Mouse (Mus musculus): Measurements from ENCODE around the gene Stxbp5l. TPM values are rescaled to one million over a fixed set of nuclear protein-coding genes. Genes with fewer than 3 reads are reported as not detected.
"Not testable (repeated sequence)": the region's sequence is repeated elsewhere in the genome, so short reads cannot be mapped to it uniquely, and the experiment has no call there.

Gene Stxbp5l
- polyA plus RNA-seq, 1 experiment from 2014 or later, result 0.17 TPM

DNA sequence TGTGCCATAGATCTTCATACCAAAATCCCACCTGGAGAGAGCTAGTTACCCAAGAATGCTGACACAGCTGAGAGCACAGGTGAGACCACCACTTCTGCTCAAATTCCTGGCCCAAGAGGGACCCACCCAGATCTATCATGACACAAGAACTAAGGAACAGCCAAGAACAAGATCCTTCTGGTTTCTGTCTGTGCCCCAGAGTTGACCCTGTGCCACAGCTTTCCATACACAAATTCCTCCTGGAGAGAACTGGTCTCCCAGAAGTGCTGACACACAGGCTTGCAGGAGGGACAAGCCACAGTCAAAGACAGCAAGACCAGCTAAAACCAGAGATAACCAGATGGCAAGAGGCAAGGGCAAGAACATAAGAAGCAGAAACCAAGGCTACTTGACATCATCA is 43.3 kb downstream of the Stxbp5l start:
- not testable (repeated sequence) for H3K9me3 ChIP-seq (replicated peaks; ENCODE audit: control insufficient read depth, low read length); H3K4me3 ChIP-seq (ENCODE audit: low read length); H3K27ac ChIP-seq (ENCODE audit: low read length); H3K4me2 ChIP-seq (ENCODE audit: low read depth, low read length); H3K4me1 ChIP-seq (ENCODE audit: control insufficient read depth, insufficient read depth, low read length); H3K27me3 ChIP-seq (ENCODE audit: control insufficient read depth, insufficient read depth, low read length); H3K9ac ChIP-seq (ENCODE audit: low read length); ATAC-seq (replicated peaks; ENCODE audit: extremely low read depth, insufficient read depth, low FRiP score); H3K36me3 ChIP-seq (ENCODE audit: control insufficient read depth, insufficient read depth)

DNA sequence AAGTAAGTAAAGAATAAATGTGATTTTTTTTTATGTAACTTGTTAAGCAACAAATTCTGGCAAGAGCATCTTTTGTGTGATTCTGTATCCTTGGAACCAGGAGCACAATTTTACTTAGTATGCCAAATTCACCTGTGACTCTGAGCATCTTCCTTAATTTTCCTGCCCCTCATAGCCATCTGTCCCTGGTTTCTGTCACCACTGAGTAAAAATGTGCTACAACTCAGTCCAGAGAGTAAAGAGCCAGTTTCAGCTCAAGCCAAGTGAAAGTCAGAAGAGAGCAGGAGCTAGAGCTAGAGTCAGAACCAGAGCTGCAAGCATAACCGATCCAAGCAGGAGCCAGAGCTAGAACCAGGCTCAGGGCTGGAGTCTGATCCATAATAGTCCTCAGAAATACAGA is 46.6 kb downstream of the Stxbp5l start:
- Histone ChIP-seq H3K4me2 (ENCODE audit: low read depth, low read length) (no peak overlapping the region), H3K4me3 (ENCODE audit: low read length) (no peak overlapping the region), H3K36me3 (ENCODE audit: control insufficient read depth, insufficient read depth) (no peaks in the 10 kb centered on the region), H3K27me3 (ENCODE audit: control insufficient read depth, insufficient read depth, low read length) (no peaks in the 10 kb centered on the region), H3K9ac (ENCODE audit: low read length) (no peak overlapping the region), H3K4me1 (ENCODE audit: control insufficient read depth, insufficient read depth, low read length) (no peaks in the 10 kb centered on the region), H3K9me3 (replicated peaks; ENCODE audit: control insufficient read depth, low read length) (no peaks in the 10 kb centered on the region), H3K27ac (ENCODE audit: low read length) (no peak overlapping the region)
- no peak for ATAC-seq (replicated peaks; ENCODE audit: extremely low read depth, insufficient read depth, low FRiP score)
- WGBS, result 89% methylated on average over 1 of the region's 1 CpGs

DNA sequence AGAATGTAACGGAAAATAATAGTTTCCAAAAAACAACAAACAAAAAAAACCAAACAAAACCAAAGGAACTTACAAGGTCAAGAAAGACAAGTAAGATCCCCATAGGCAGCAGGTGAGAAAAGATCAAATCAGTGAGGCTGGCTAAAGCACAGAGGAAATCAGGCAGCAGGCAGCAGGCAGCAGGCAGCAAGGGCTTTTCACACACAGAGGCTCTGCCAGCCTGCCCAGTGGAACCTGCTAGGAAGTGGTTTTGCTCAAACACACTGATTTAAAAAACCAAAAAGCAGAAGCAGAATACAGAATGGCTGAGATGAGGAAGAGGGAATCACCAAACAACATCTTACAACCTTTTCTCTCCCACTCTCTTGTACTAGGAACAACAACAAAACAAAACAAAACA is 47.2 kb downstream of the Stxbp5l start:
- Histone ChIP-seq H3K9ac (ENCODE audit: low read length) (no peak overlapping the region), H3K27ac (ENCODE audit: low read length) (no peak overlapping the region), H3K4me1 (ENCODE audit: control insufficient read depth, insufficient read depth, low read length) (no peaks in the 10 kb centered on the region), H3K4me2 (ENCODE audit: low read depth, low read length) (no peak overlapping the region), H3K36me3 (ENCODE audit: control insufficient read depth, insufficient read depth) (no peaks in the 10 kb centered on the region), H3K27me3 (ENCODE audit: control insufficient read depth, insufficient read depth, low read length) (no peaks in the 10 kb centered on the region), H3K4me3 (ENCODE audit: low read length) (no peak overlapping the region), H3K9me3 (replicated peaks; ENCODE audit: control insufficient read depth, low read length) (no peaks in the 10 kb centered on the region)
- ATAC-seq (replicated peaks; ENCODE audit: extremely low read depth, insufficient read depth, low FRiP score), result no peak
- WGBS, result 64% methylated on average over 1 of the region's 1 CpGs

DNA sequence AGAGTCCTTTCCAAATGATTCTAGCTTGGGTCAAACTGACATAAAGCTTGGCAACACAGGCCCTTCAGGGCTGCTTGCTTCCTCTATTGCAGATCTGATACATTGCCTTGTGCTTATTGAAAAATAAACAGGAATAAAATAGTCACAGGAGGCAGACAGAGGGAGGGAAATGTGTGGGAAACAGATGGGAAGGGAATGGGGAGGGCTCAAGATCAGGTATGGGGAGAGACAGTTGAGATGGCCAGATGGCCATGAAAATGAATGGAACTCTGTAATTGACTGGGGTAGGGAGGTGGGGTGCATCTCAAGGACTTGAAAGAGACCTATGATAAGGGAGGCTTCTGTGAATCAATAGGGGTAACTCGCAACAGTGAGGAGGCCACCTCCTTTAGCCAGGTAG is 80.3 kb downstream of the Stxbp5l start:
- Histone ChIP-seq H3K27me3 (ENCODE audit: control insufficient read depth, insufficient read depth, low read length) (no peaks in the 10 kb centered on the region), H3K4me1 (ENCODE audit: control insufficient read depth, insufficient read depth, low read length) (no peaks in the 10 kb centered on the region), H3K27ac (ENCODE audit: low read length) (no peak overlapping the region), H3K9ac (ENCODE audit: low read length) (no peak overlapping the region), H3K4me2 (ENCODE audit: low read depth, low read length) (no peak overlapping the region), H3K36me3 (ENCODE audit: control insufficient read depth, insufficient read depth) (no peaks in the 10 kb centered on the region), H3K4me3 (ENCODE audit: low read length) (no peak overlapping the region), H3K9me3 (replicated peaks; ENCODE audit: control insufficient read depth, low read length) (no peaks in the 10 kb centered on the region)
- ATAC-seq (replicated peaks; ENCODE audit: extremely low read depth, insufficient read depth, low FRiP score), result no peak
- WGBS, result 81% methylated on average over 1 of the region's 1 CpGs

DNA sequence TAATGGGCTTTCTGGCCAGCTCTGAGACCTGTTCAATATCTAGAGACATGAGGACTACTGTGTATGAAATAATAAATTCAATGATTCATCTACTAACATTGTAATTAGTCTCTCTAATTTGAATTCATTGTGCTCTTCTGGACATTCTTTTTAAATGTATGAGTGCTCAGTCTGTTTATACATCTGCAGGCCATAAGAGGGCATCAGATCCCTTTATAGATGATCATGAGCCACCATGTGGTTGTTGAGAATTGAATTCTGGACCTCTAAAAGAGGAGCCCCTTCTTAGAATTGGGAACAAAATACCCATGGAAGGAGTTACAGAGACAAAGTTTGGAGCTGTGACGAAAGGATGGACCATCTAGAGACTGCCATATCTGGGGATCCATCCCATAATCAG is 92.2 kb downstream of the Stxbp5l start:
- H3K36me3 ChIP-seq (ENCODE audit: control insufficient read depth, insufficient read depth), result no peaks in the 10 kb centered on the region
- H3K9me3 ChIP-seq (replicated peaks; ENCODE audit: control insufficient read depth, low read length), result no peaks in the 10 kb centered on the region
- H3K27me3 ChIP-seq (ENCODE audit: control insufficient read depth, insufficient read depth, low read length), result no peaks in the 10 kb centered on the region
- WGBS, result 64% methylated on average over 1 of the region's 1 CpGs
- no peak overlapping the region for H3K4me2 ChIP-seq (ENCODE audit: low read depth, low read length)
- H3K4me3 ChIP-seq (ENCODE audit: low read length), result no peak overlapping the region
- no peaks in the 10 kb centered on the region for H3K4me1 ChIP-seq (ENCODE audit: control insufficient read depth, insufficient read depth, low read length)
- no peak overlapping the region for H3K9ac ChIP-seq (ENCODE audit: low read length)
- ATAC-seq (replicated peaks; ENCODE audit: extremely low read depth, insufficient read depth, low FRiP score), result no peak
- no peak overlapping the region for H3K27ac ChIP-seq (ENCODE audit: low read length)

DNA sequence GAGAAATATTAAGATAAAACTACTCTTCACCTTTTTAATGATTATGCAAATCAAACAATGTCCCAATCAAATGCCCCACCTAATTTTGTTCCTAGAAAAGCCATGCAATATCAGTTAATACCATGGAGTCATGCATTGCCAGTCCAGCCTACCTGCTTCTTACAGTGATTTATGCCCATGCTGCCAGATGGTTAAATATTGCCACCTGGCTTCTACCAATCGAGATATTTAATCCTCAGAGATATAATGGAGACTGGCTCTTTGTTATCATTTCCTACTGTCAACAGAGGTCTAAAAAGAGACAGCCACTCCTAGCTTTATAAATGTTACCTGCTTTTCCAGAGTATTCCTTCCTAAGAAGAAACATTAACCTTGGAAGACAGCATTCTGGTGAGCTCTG is 104.6 kb downstream of the Stxbp5l start:
- no peak overlapping the region for H3K9ac ChIP-seq (ENCODE audit: low read length)
- WGBS, result 56% methylated on average over 1 of the region's 1 CpGs
- no peak for ATAC-seq (replicated peaks; ENCODE audit: extremely low read depth, insufficient read depth, low FRiP score)

DNA sequence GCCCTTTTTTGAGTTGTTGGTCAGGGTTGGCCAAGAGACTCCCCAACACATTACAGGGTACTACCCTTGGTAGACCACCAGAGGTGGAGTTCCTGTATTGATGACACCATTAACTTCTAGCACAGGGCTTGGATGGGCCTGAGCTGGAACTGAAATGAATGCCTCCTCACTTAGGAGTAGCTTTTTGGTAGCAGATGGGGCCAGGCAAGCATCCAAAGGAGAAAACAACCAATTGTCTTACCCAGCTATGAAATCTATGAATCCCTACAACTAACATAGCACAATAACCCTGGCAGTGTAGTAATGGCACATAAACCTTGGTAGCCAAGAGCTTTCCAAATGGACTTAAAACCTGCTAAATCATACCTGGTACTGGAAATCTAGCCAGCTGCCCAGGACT is 111.1 kb downstream of the Stxbp5l start:
- no peak overlapping the region for H3K4me2 ChIP-seq (ENCODE audit: low read depth, low read length)
- H3K4me3 ChIP-seq (ENCODE audit: low read length), result no peak overlapping the region
- H3K27me3 ChIP-seq (ENCODE audit: control insufficient read depth, insufficient read depth, low read length), result no peaks in the 10 kb centered on the region
- no peaks in the 10 kb centered on the region for H3K36me3 ChIP-seq (ENCODE audit: control insufficient read depth, insufficient read depth)
- no peaks in the 10 kb centered on the region for H3K4me1 ChIP-seq (ENCODE audit: control insufficient read depth, insufficient read depth, low read length)
- H3K9me3 ChIP-seq (replicated peaks; ENCODE audit: control insufficient read depth, low read length), result no peaks in the 10 kb centered on the region
- no peak overlapping the region for H3K27ac ChIP-seq (ENCODE audit: low read length)
- no peak overlapping the region for H3K9ac ChIP-seq (ENCODE audit: low read length)
- no peak for ATAC-seq (replicated peaks; ENCODE audit: extremely low read depth, insufficient read depth, low FRiP score)

More for the DNA sequence above, 104.6 kb downstream of the Stxbp5l start:
- Histone ChIP-seq H3K27me3 (ENCODE audit: control insufficient read depth, insufficient read depth, low read length) (no peaks in the 10 kb centered on the region), H3K27ac (ENCODE audit: low read length) (no peak overlapping the region), H3K4me1 (ENCODE audit: control insufficient read depth, insufficient read depth, low read length) (no peaks in the 10 kb centered on the region), H3K9me3 (replicated peaks; ENCODE audit: control insufficient read depth, low read length) (no peaks in the 10 kb centered on the region), H3K36me3 (ENCODE audit: control insufficient read depth, insufficient read depth) (no peaks in the 10 kb centered on the region), H3K4me2 (ENCODE audit: low read depth, low read length) (no peak overlapping the region), H3K4me3 (ENCODE audit: low read length) (no peak overlapping the region)

DNA sequence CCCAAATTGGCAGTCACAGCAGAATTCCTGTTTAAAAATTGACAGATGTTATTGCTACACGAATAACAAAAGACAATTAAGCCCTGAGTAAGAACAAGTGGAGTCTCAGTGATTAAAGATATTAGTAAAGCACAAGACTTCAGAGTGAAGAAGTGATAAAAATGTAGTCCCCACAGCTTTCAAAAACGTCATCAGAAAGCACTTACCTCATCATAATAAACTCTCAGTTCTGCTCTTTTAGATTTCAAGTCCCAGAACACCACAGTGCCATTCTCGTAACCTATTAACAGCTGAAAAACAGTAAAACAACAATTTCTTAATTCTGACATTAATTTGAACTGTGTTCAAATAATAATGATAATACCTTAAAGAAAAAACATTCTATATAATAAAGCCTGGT is 123.1 kb downstream of the Stxbp5l start:
- H3K4me3 ChIP-seq (ENCODE audit: low read length), result no peak overlapping the region
- H3K36me3 ChIP-seq (ENCODE audit: control insufficient read depth, insufficient read depth), result no peaks in the 10 kb centered on the region
- 47% methylated on average over 3 of the region's 3 CpGs for WGBS
- H3K4me2 ChIP-seq (ENCODE audit: low read depth, low read length), result no peak overlapping the region
- H3K27ac ChIP-seq (ENCODE audit: low read length), result no peak overlapping the region
- no peaks in the 10 kb centered on the region for H3K27me3 ChIP-seq (ENCODE audit: control insufficient read depth, insufficient read depth, low read length)
- no peaks in the 10 kb centered on the region for H3K9me3 ChIP-seq (replicated peaks; ENCODE audit: control insufficient read depth, low read length)
- H3K9ac ChIP-seq (ENCODE audit: low read length), result no peak overlapping the region
- ATAC-seq (replicated peaks; ENCODE audit: extremely low read depth, insufficient read depth, low FRiP score), result no peak
- no peaks in the 10 kb centered on the region for H3K4me1 ChIP-seq (ENCODE audit: control insufficient read depth, insufficient read depth, low read length)

DNA sequence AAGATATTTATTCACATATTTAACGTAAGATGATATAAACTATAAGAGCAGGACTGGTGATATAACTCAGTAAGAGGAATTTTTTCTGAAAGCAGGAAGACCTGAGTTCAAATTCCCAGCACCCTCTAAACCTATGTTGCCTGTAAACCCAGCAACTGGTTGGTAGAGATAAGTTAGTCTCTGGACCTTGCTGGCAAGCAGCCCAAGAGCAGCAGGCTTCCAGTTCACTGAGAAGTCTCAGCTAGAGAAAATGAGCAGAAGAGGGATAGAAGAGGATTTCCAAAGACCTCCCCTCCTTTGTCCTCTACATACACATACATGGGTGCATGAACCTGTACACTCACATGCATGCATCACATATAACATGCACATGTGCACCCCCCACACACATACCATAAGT is 165.6 kb downstream of the Stxbp5l start:
- H3K27ac ChIP-seq (ENCODE audit: low read length), result no peak overlapping the region
- no peak overlapping the region for H3K4me2 ChIP-seq (ENCODE audit: low read depth, low read length)
- H3K4me3 ChIP-seq (ENCODE audit: low read length), result no peak overlapping the region
- H3K27me3 ChIP-seq (ENCODE audit: control insufficient read depth, insufficient read depth, low read length), result no peaks in the 10 kb centered on the region
- H3K4me1 ChIP-seq (ENCODE audit: control insufficient read depth, insufficient read depth, low read length), result no peaks in the 10 kb centered on the region
- H3K9ac ChIP-seq (ENCODE audit: low read length), result no peak overlapping the region
- no peaks in the 10 kb centered on the region for H3K36me3 ChIP-seq (ENCODE audit: control insufficient read depth, insufficient read depth)
- no peak for ATAC-seq (replicated peaks; ENCODE audit: extremely low read depth, insufficient read depth, low FRiP score)
- WGBS, result 85% methylated on average over 1 of the region's 1 CpGs
- H3K9me3 ChIP-seq (replicated peaks; ENCODE audit: control insufficient read depth, low read length), result no peaks in the 10 kb centered on the region

DNA sequence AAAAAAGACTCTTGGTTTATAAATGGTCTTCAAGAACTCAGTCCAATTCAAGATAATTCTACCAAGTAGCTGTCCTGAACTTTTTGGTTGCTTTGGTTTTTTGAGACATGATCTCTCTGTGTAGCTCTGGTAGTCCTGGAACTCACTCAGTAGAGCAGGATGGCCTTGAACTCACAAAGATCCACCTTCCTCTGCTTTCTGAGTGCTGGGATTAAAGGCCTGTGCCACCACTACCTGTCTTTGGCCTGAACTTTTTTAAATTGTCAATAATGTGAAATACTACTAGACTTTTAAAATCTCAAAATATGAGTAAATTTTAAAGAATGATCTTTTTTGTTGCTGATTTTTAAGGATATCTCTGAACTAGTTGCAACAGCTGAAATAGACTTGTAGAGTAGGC is 176.0 kb downstream of the Stxbp5l start:
- Histone ChIP-seq H3K27me3 (ENCODE audit: control insufficient read depth, insufficient read depth, low read length) (no peaks in the 10 kb centered on the region), H3K9ac (ENCODE audit: low read length) (no peak overlapping the region), H3K4me3 (ENCODE audit: low read length) (no peak overlapping the region), H3K4me2 (ENCODE audit: low read depth, low read length) (no peak overlapping the region), H3K36me3 (ENCODE audit: control insufficient read depth, insufficient read depth) (no peaks in the 10 kb centered on the region), H3K9me3 (replicated peaks; ENCODE audit: control insufficient read depth, low read length) (no peaks in the 10 kb centered on the region), H3K4me1 (ENCODE audit: control insufficient read depth, insufficient read depth, low read length) (no peaks in the 10 kb centered on the region), H3K27ac (ENCODE audit: low read length) (no peak overlapping the region)
- ATAC-seq (replicated peaks; ENCODE audit: extremely low read depth, insufficient read depth, low FRiP score), result no peak

Data from heart, embryonic 16.5 days (tissue).